Mouse (Mus musculus) heart, adult 2 months (tissue): Measurements from ENCODE around the gene Padi2.

Source experiments
- CTCF ChIP-seq: fragments of 200-600 bp; IDR thresholded peaks from 2 replicates; pipeline ENCODE4 v1.8.1; 2022; ENCODE audit warnings: antibody characterized with exemption, mild to moderate bottlenecking, moderate library complexity
- POLR2A ChIP-seq: fragments of 200-500 bp; IDR thresholded peaks from 2 replicates; pipeline ENCODE4 v1.6.1; 2011; ENCODE audit warnings: mild to moderate bottlenecking, low read depth, low read length, control low read depth; ENCODE audit not compliant: insufficient read depth

GRCm38 (mm10) chr4:140869945-140870344, 36.2 kb upstream of the Padi2 start:
- TF ChIP-seq CTCF (no peak), POLR2A (no peak)
